Mouse (Mus musculus): ENCODE results near the gene Cadm2.

Gene Cadm2

GRCm38 (mm10) chr16:67122532-67122931, 498.2 kb downstream of the Cadm2 start:
- DNase-seq, result peak in 1 of 2 experiments; percentile 43

GRCm38 (mm10) chr16:67121781-67122180, 498.9 kb downstream of the Cadm2 start:
- no peak for DNase-seq

GRCm38 (mm10) chr16:67106478-67107061, 514.1 kb downstream of the Cadm2 start:
- DNase-seq, result no peak

- peak; percentile 56 to 71 for DNase-seq
These were observed 524.0 kb downstream of the Cadm2 start for GRCm38 (mm10) chr16:67096706-67097105.

- DNase-seq, result peak; percentile 36 to 44
These were observed 524.8 kb downstream of the Cadm2 start for GRCm38 (mm10) chr16:67095916-67096315.

- peak; percentile 62 to 68 for DNase-seq
These were observed 531.0 kb downstream of the Cadm2 start for GRCm38 (mm10) chr16:67089747-67090146.

- no peak for DNase-seq
These were observed 541.4 kb downstream of the Cadm2 start for GRCm38 (mm10) chr16:67079318-67079717.

- DNase-seq, result no peak
These were observed 544.4 kb downstream of the Cadm2 start for GRCm38 (mm10) chr16:67076169-67076895.

- DNase-seq, result peak; percentile 64 to 79
These were observed 552.2 kb downstream of the Cadm2 start for GRCm38 (mm10) chr16:67068461-67068860.

GRCm38 (mm10) chr16:67030918-67031317, 589.8 kb downstream of the Cadm2 start:
- no peak for DNase-seq

- no peak for DNase-seq
These were observed 600.9 kb downstream of the Cadm2 start for GRCm38 (mm10) chr16:67019856-67020255.

GRCm38 (mm10) chr16:67017710-67018109, 603.0 kb downstream of the Cadm2 start:
- no peak for DNase-seq

- no peak for DNase-seq
These were observed 617.5 kb downstream of the Cadm2 start for GRCm38 (mm10) chr16:67003161-67003560.

GRCm38 (mm10) chr16:67001707-67002106, 619.0 kb downstream of the Cadm2 start:
- DNase-seq, result no peak

- no peak for DNase-seq
These were observed 623.2 kb downstream of the Cadm2 start for GRCm38 (mm10) chr16:66997461-66997860.

GRCm38 (mm10) chr16:66987741-66988140, 633.0 kb downstream of the Cadm2 start:
- peak; percentile 16 to 21 for DNase-seq

GRCm38 (mm10) chr16:66986879-66987278, 633.8 kb downstream of the Cadm2 start:
- DNase-seq, result no peak

- no peak for DNase-seq
These were observed 649.8 kb downstream of the Cadm2 start for GRCm38 (mm10) chr16:66970912-66971311.

- DNase-seq, result no peak
These were observed 651.1 kb downstream of the Cadm2 start for GRCm38 (mm10) chr16:66969520-66970144.

- no peak for DNase-seq
These were observed 652.4 kb downstream of the Cadm2 start for GRCm38 (mm10) chr16:66968336-66968735.

GRCm38 (mm10) chr16:66967686-66968085, 653.0 kb downstream of the Cadm2 start:
- no peak for DNase-seq

GRCm38 (mm10) chr16:66959146-66959545, 661.6 kb downstream of the Cadm2 start:
- DNase-seq, result no peak

GRCm38 (mm10) chr16:66955876-66956275, 664.8 kb downstream of the Cadm2 start:
- DNase-seq, result peak; percentile 32 to 49

- peak; percentile 20 to 24 for DNase-seq
These were observed 684.4 kb downstream of the Cadm2 start for GRCm38 (mm10) chr16:66936332-66936731.

All from cerebellum, postnatal 10 days (tissue).